8 mouse cellular contexts compared by ENCODE assay signal in genomic region chr6:88589517-88589916, GRCm38 (mm10). TPM values are rescaled to one million over a fixed set of nuclear protein-coding genes. Genes with fewer than 3 reads are reported as not detected.
A peak's percentile ranks its signal among the peaks of the same experiment; 100 is the strongest.
DNase-seq lines count a peak whose midpoint lies in the region; ATAC-seq and TF ChIP-seq lines count a peak whose summit lies in the region.

No protein-coding gene starts in this region.

- H3K27ac ChIP-seq in testis, adult 2 months (ENCODE audit: control insufficient read depth, insufficient read depth, low read depth, low read length): no peak overlapping the region
- H3K27ac ChIP-seq in layer of hippocampus, adult 2 months: no peak overlapping the region

- DNase-seq in adrenal gland, adult (ENCODE audit: inconsistent age in 2 of 2, low spot score in 1 of 2): peak; percentile 47 to 66
- DNase-seq in adrenal gland, adult 8-10 months: no peak
- DNase-seq in testis, postnatal 14 days (ENCODE audit: low spot score): no peak
- DNase-seq in heart, adult 8-10 months (ENCODE audit: low spot score): peak; percentile 28
- peak; percentile 40 to 53 for DNase-seq in layer of hippocampus, adult 2 months (ENCODE audit: low spot score in 2 of 2)

- no peaks in the 10 kb centered on the region for H3K4me1 ChIP-seq in testis, adult 2 months (ENCODE audit: control insufficient read depth, insufficient read depth, low read length)

- no peak overlapping the region for H3ac ChIP-seq in myocyte (ENCODE audit: control insufficient read depth, insufficient read length)

- no peak overlapping the region for H3K4me2 ChIP-seq in myocyte (ENCODE audit: low read depth)

- no peak; the same call in 1 of the 2 replicates for ATAC-seq in megakaryocyte-erythroid progenitor cell, adult 5-6 weeks (replicated peaks; ENCODE audit: low FRiP score, low TSS enrichment, poor library complexity, severe bottlenecking)

- peak; percentile 23; the same call in 1 of the 2 replicates for TF ChIP-seq CTCF in testis, adult 2 months (IDR thresholded peaks at IDR 0.05; ENCODE audit: control insufficient read depth, insufficient read depth, insufficient replicate concordance, low read depth, low read length)
- peak; percentile 75 for TF ChIP-seq CTCF in layer of hippocampus, adult 2 months (conservative IDR thresholded peaks at IDR 0.05)

- H3K36me3 ChIP-seq in testis, adult 2 months (ENCODE audit: control insufficient read depth, insufficient read depth, low read length): no peaks in the 10 kb centered on the region
- no peaks in the 10 kb centered on the region for H3K36me3 ChIP-seq in myocyte (ENCODE audit: control insufficient read depth, insufficient read depth)

- no peaks in the 10 kb centered on the region for H3K79me2 ChIP-seq in myocyte (ENCODE audit: control insufficient read depth, insufficient read depth)

- TF ChIP-seq POLR2A in testis, adult 2 months (IDR thresholded peaks at IDR 0.05; ENCODE audit: control insufficient read depth, low read depth, low read length): no peak
- TF ChIP-seq POLR2A in myocyte (IDR thresholded peaks at IDR 0.05; ENCODE audit: insufficient read length, low read depth): no peak

- no peak overlapping the region for H3K4me3 ChIP-seq in testis, adult 2 months (ENCODE audit: control insufficient read depth, low read depth, low read length)
- H3K4me3 ChIP-seq in layer of hippocampus, adult 2 months: no peak overlapping the region
- no peak overlapping the region for H3K4me3 ChIP-seq in myocyte

- no peaks in the 10 kb centered on the region for H3K27me3 ChIP-seq in testis, adult 2 months (ENCODE audit: control insufficient read depth, insufficient read depth, low read length)
- H3K27me3 ChIP-seq in myocyte (ENCODE audit: control insufficient read depth, insufficient read depth, insufficient read length): no peaks in the 10 kb centered on the region

TF ChIP-seq in myocyte, 11 proteins besides CTCF, POLR2A, EP300 and RAD21:
- TF ChIP-seq USF1 (IDR thresholded peaks at IDR 0.05; ENCODE audit: low read depth): no peak
- peak in 1 of 3 experiments; percentile 40 for TF ChIP-seq MYOG (IDR thresholded peaks at IDR 0.05; ENCODE audit: control insufficient read depth in 1 of 3, insufficient read depth in 1 of 3, insufficient read length in 2 of 3, low read depth in 2 of 3)
- TF ChIP-seq MYOD1 (IDR thresholded peaks at IDR 0.05; ENCODE audit: control insufficient read depth in 1 of 3, insufficient read length in 2 of 3, low read depth in 2 of 3): peak in 2 of 3 experiments; percentile 45 to 58
- no peak for TF ChIP-seq MAX (IDR thresholded peaks at IDR 0.05; ENCODE audit: low read depth)

RNA-seq across cellular contexts. Expression of gene Kbtbd12, which starts 48.2 kb away (rescaled TPM):
- total RNA-seq in adrenal gland, adult 8-10 months (2022): 1 to 10 TPM in 2 of 4 experiments, under 1 TPM in 2; 0.31 to 2.4 (median 1.6) TPM
- polyA plus RNA-seq in testis, adult 2 months (2012; rRNA removed): 0.70 and 0.83 TPM in 2 replicates
- total RNA-seq in heart, adult 8-10 months (2022): 10 to 100 TPM; 39.1 to 45.4 (median 43.4) TPM
- 1 to 10 TPM in 1 of 2 experiments, under 1 TPM in 1; 0.97 to 1.1 TPM for total RNA-seq in layer of hippocampus, adult 2 months (2021)
- 1.3 TPM for polyA plus RNA-seq in myocyte (2012; fragmentation: generic; extraction: Trizol)
- total RNA-seq in megakaryocyte-erythroid progenitor cell, adult 5-6 weeks (2014; fragmentation: Nextera tagmentation): 0.37 and 0.98 TPM in 2 replicates
- total RNA-seq in megakaryocyte-erythroid progenitor cell, adult 5-6 weeks (2017): 0.47 and 0.57 TPM in 2 replicates

Comparison
In these comparisons a context has a peak if more than half of its experiments do, and no peak if none do; other contexts are left out.
1. DNase-seq: peak in adrenal gland, adult (2 of 2), heart, adult 8-10 months (single experiment) and layer of hippocampus, adult 2 months (2 of 2); none in adrenal gland, adult 8-10 months (single experiment) and testis, postnatal 14 days (single experiment).
2. RNA of gene Kbtbd12, which starts 48.2 kb away (total RNA-seq): 39.1 to 45.4 TPM in heart, adult 8-10 months; 0.31 to 2.4 TPM in adrenal gland, adult 8-10 months, 0.97 to 1.1 TPM in layer of hippocampus, adult 2 months and 0.37 to 0.98 TPM in megakaryocyte-erythroid progenitor cell, adult 5-6 weeks; every median in the first group is over 10 times any median in the second.